Mouse (Mus musculus) heart, postnatal 0 days (tissue): ENCODE measurements around the gene Zswim8. TPM values are rescaled to one million over a fixed set of nuclear protein-coding genes. Genes with fewer than 3 reads are reported as not detected.

Experiments
- ATAC-seq: fragments of 200-750 bp; cut with Nextera tagmentation; 2 replicates; pipeline ENCODE4 v1.8.0; 2017; ENCODE audit warnings: low read depth, moderate number of reproducible peaks, moderate library complexity; ENCODE audit not compliant: insufficient read depth
- DNase-seq: peaks from one replicate; pipeline ENCODE4 v3.0.0-alpha.2; 2016; ENCODE audit warnings: low spot score
- H3K27ac ChIP-seq: fragments of 300-500 bp; sonication (generic); 2 replicates; pipeline ENCODE4 v1.5.1; 2014; ENCODE audit warnings: low read depth, mild to moderate bottlenecking
- H3K27me3 ChIP-seq: fragments of 300-500 bp; sonication (generic); 2 replicates; pipeline ENCODE4 v1.6.1; 2014; ENCODE audit warnings: low read length, mixed read lengths; ENCODE audit not compliant: control insufficient read depth, insufficient read depth
- H3K36me3 ChIP-seq: fragments of 300-500 bp; sonication (generic); replicated peaks from 2 replicates; pipeline ENCODE4 v1.6.1; 2014; ENCODE audit warnings: low read length, mixed read lengths; ENCODE audit not compliant: control insufficient read depth, insufficient read depth
- H3K4me1 ChIP-seq: fragments of 300-500 bp; sonication (generic); 2 replicates; pipeline ENCODE4 v1.6.1; 2014; ENCODE audit warnings: antibody characterized with exemption; ENCODE audit not compliant: control insufficient read depth, insufficient read depth
- H3K4me2 ChIP-seq: fragments of 300-500 bp; sonication (generic); 2 replicates; pipeline ENCODE4 v1.6.1; 2014; ENCODE audit warnings: low read depth, mild to moderate bottlenecking, low read length, moderate library complexity
- H3K4me3 ChIP-seq: fragments of 300-500 bp; sonication (generic); 2 replicates; pipeline ENCODE4 v1.5.1; 2014; ENCODE audit warnings: low read depth, low read length
- H3K9ac ChIP-seq: fragments of 300-500 bp; sonication (generic); replicated peaks from 2 replicates; pipeline ENCODE4 v1.6.1; 2014; ENCODE audit warnings: low read depth, low read length, mixed read lengths
- H3K9me3 ChIP-seq: fragments of 300-500 bp; sonication (generic); replicated peaks from 2 replicates; pipeline ENCODE4 v1.6.1; 2016; ENCODE audit warnings: low read length; ENCODE audit not compliant: control insufficient read depth
- CTCF ChIP-seq: IDR thresholded peaks from 2 replicates; pipeline ENCODE4 v1.5.1; 2016; ENCODE audit warnings: antibody characterized with exemption, control low read depth, low read depth
- EP300 ChIP-seq: IDR thresholded peaks from 2 replicates; pipeline ENCODE4 v1.6.1; 2016; ENCODE audit warnings: antibody characterized with exemption, low read depth
- WGBS: fragments of 180-500 bp; shearing (Covaris S2); extraction: QIAGEN DNeasy Blood & Tissue Kit; methylation state at CpG from one replicate; pipeline ENCODE4 v1.1.7; 2014; 5-methylcytosine and 5-hydroxymethylcytosine counted together
- polyA plus RNA-seq: library from polyadenylated mRNA; unstranded; fragments of >200 nt; fragmentation: Nextera tagmentation; extraction: Ambion mirVana; gene quantifications from 2 replicates; pipeline ENCODE4 v1.2.1, GENCODE M21; 2015
- total RNA-seq: library from RNA; depleted of rRNA; stranded (reverse); fragments of >200 nt; gene quantifications from 2 replicates; pipeline ENCODE4 v1.2.3, GENCODE M21; 2014; ENCODE audit warnings: low replicate concordance; rRNA removed

Gene Zswim8
- total RNA-seq (60.1 and 78.8 TPM in 2 replicates), polyA plus RNA-seq (11.6 and 14.2 TPM in 2 replicates)

- H3K9me3 ChIP-seq = no peaks in the 10 kb centered on the region
- peak within 1 kb of the TSS; percentile 74 for H3K4me3 ChIP-seq
- peak within 1 kb of the TSS; percentile 71 for H3K4me2 ChIP-seq
- TF ChIP-seq CTCF (no peak), EP300 (no peak)
- 1% methylated on average over 74 of the region's 80 CpGs for WGBS
- no peaks in the 10 kb centered on the region for H3K27me3 ChIP-seq
- peak within 1 kb of the TSS; percentile 91 for H3K9ac ChIP-seq
- H3K27ac ChIP-seq = peak within 1 kb of the TSS; percentile 84
- peak; percentile 95 for DNase-seq
- peak; percentile 86 for ATAC-seq
- peaks cover 12% of the 10 kb centered on the region for H3K4me1 ChIP-seq
- H3K36me3 ChIP-seq = peaks cover 40% of the 10 kb centered on the region
Observed at GRCm38 (mm10) chr14:20707201-20708190, at the start of gene Zswim8. Gene Zswim8 (plus strand): TSS chr14:20707552.

GRCm38 (mm10) chr14:20658326-20658725 is 49.0 kb upstream of the Zswim8 start:
- Histone ChIP-seq H3K4me1 (peaks cover 14% of the 10 kb centered on the region; the same call in 1 of the 2 replicates), H3K27me3 (no peaks in the 10 kb centered on the region), H3K36me3 (peaks cover 7% of the 10 kb centered on the region), H3K27ac (no peak overlapping the region), H3K9ac (no peak overlapping the region), H3K4me2 (no peak overlapping the region), H3K9me3 (no peaks in the 10 kb centered on the region), H3K4me3 (no peak overlapping the region)
- DNase-seq (peak; percentile 67), ATAC-seq (no peak)
- TF ChIP-seq EP300 (no peak), CTCF (peak; percentile 78)

GRCm38 (mm10) chr14:20658902-20659301 is 48.5 kb upstream of the Zswim8 start:
- WGBS = 66% methylated on average over 6 of the region's 6 CpGs
- H3K27me3 ChIP-seq = no peaks in the 10 kb centered on the region
- H3K4me1 ChIP-seq = peaks cover 14% of the 10 kb centered on the region; the same call in 1 of the 2 replicates
- TF ChIP-seq CTCF (no peak), EP300 (no peak; the same call in 1 of the 2 replicates)
- DNase-seq = no peak
- H3K4me3 ChIP-seq = no peak overlapping the region
- peak overlapping the region; percentile 25; the same call in 1 of the 2 replicates for H3K27ac ChIP-seq
- H3K9me3 ChIP-seq = no peaks in the 10 kb centered on the region
- H3K36me3 ChIP-seq = peaks cover 7% of the 10 kb centered on the region
- no peak overlapping the region for H3K4me2 ChIP-seq
- ATAC-seq = no peak
- no peak overlapping the region for H3K9ac ChIP-seq

GRCm38 (mm10) chr14:20659687-20660086 is 47.7 kb upstream of the Zswim8 start:
- ATAC-seq (no peak), DNase-seq (no peak)
- Histone ChIP-seq H3K36me3 (peaks cover 7% of the 10 kb centered on the region), H3K4me3 (no peak overlapping the region), H3K4me1 (peaks cover 14% of the 10 kb centered on the region; the same call in 1 of the 2 replicates), H3K9me3 (no peaks in the 10 kb centered on the region), H3K27ac (peak overlapping the region; percentile 99), H3K4me2 (0 out of 2 replicates have a peak overlapping the region, but pooled peaks have one; percentile 76), H3K27me3 (no peaks in the 10 kb centered on the region), H3K9ac (no peak overlapping the region)
- 94% methylated on average over 7 of the region's 7 CpGs for WGBS
- TF ChIP-seq CTCF (no peak), EP300 (no peak)

GRCm38 (mm10) chr14:20660827-20661660 is 46.3 kb upstream of the Zswim8 start:
- H3K9me3 ChIP-seq = no peaks in the 10 kb centered on the region
- ATAC-seq = peak; percentile 59
- H3K27me3 ChIP-seq = no peaks in the 10 kb centered on the region
- H3K36me3 ChIP-seq = peaks cover 7% of the 10 kb centered on the region
- peak overlapping the region; percentile 86 for H3K9ac ChIP-seq
- TF ChIP-seq EP300 = peak; percentile 24; the same call in 1 of the 2 replicates
- peak; percentile 85 for TF ChIP-seq CTCF
- peak overlapping the region; percentile 52 for H3K4me3 ChIP-seq
- WGBS = 2% methylated on average over 52 of the region's 52 CpGs
- DNase-seq = peak; percentile 97
- peak overlapping the region; percentile 99 for H3K27ac ChIP-seq
- peaks cover 16% of the 10 kb centered on the region for H3K4me1 ChIP-seq
- peak overlapping the region; percentile 76 for H3K4me2 ChIP-seq
